Mouse (Mus musculus) CH12.LX (cell line): ENCODE measurements around the gene Tdrd3. TPM values are rescaled to one million over a fixed set of nuclear protein-coding genes. Genes with fewer than 3 reads are reported as not detected.

Experiments
- DNase-seq: peaks from one replicate; pipeline ENCODE4 v3.0.0-alpha.2; 2013; ENCODE audit errors: extremely low read depth
- H3K27ac ChIP-seq: 2 replicates; pipeline ENCODE4 v1.5.1; 2012; ENCODE audit warnings: low read depth, mild to moderate bottlenecking, control low read depth, moderate library complexity; ENCODE audit not compliant: insufficient read depth
- H3K27me3 ChIP-seq: replicated peaks from 2 replicates; pipeline ENCODE3; 2012; ENCODE audit warnings: inconsistent platforms
- H3K36me3 ChIP-seq, 2 experiments: replicated peaks in 1 of 2; 2 replicates each; pipeline versions ENCODE3 to v1.6.1; 2012; ENCODE audit warnings: inconsistent platforms in 1 of 2, low read length in 1 of 2, mild to moderate bottlenecking in 1 of 2, mixed read lengths in 1 of 2, moderate library complexity in 1 of 2; ENCODE audit not compliant: control insufficient read depth in 1 of 2, insufficient read depth in 1 of 2
- H3K4me1 ChIP-seq, 2 experiments: 2 replicates each; pipeline ENCODE4 v1.6.1; 2012; ENCODE audit warnings: inconsistent platforms in 1 of 2, moderate library complexity in 1 of 2; ENCODE audit not compliant: insufficient read depth in 2 of 2, control insufficient read depth in 1 of 2
- H3K4me2 ChIP-seq: 2 replicates; pipeline ENCODE4 v1.6.1; 2012; ENCODE audit warnings: low read depth, mild to moderate bottlenecking, control low read depth; ENCODE audit not compliant: poor library complexity, insufficient read depth, severe bottlenecking
- H3K4me3 ChIP-seq, 3 experiments: fragments of 150-350 bp in 1 of 3; sonication (generic) in 1 of 3; replicated peaks in 1 of 3; 2 replicates each; pipeline versions ENCODE3 to v1.5.1; 2011 to 2012; ENCODE audit warnings: low read depth in 2 of 3, low read length in 2 of 3, mild to moderate bottlenecking in 2 of 3, moderate library complexity in 2 of 3, control low read depth in 1 of 3, improper control_type of control experiment in 1 of 3, inconsistent platforms in 1 of 3, mixed read lengths in 1 of 3; ENCODE audit not compliant: poor library complexity in 1 of 3
- H3K79me2 ChIP-seq: replicated peaks from 2 replicates; pipeline ENCODE4 v1.6.1; 2012; ENCODE audit warnings: mild to moderate bottlenecking, moderate library complexity; ENCODE audit not compliant: control insufficient read depth, poor library complexity, insufficient read depth, severe bottlenecking; ENCODE audit errors: extremely low read depth
- H3K9ac ChIP-seq: 2 replicates; pipeline ENCODE4 v1.6.1; 2012; ENCODE audit warnings: low read depth, mild to moderate bottlenecking, control low read depth, moderate library complexity; ENCODE audit not compliant: insufficient read depth
- H3K9me3 ChIP-seq: replicated peaks from 2 replicates; pipeline ENCODE3; 2012; ENCODE audit warnings: low read length, inconsistent platforms, mixed read lengths
- BHLHE40 ChIP-seq: IDR thresholded peaks from 2 replicates; pipeline ENCODE4 v1.6.1; 2011; ENCODE audit warnings: mild to moderate bottlenecking, low read depth, low read length, improper control_type of control experiment
- EP300 ChIP-seq: IDR thresholded peaks from 2 replicates; pipeline ENCODE4 v1.6.1; 2011; ENCODE audit warnings: low read length, improper control_type of control experiment
- IRF4 ChIP-seq: IDR thresholded peaks from 2 replicates; pipeline ENCODE4 v1.6.1; 2014; ENCODE audit warnings: low read depth, mild to moderate bottlenecking, inconsistent platforms, low read length, improper control_type of control experiment
- JUN ChIP-seq: IDR thresholded peaks from 2 replicates; pipeline ENCODE4 v1.6.1; 2011; ENCODE audit warnings: low read depth, mild to moderate bottlenecking, low read length, improper control_type of control experiment, moderate library complexity; ENCODE audit not compliant: insufficient read depth
- MEF2A ChIP-seq: IDR thresholded peaks from 2 replicates; pipeline ENCODE4 v1.6.1; 2014; ENCODE audit warnings: low read depth, mild to moderate bottlenecking, inconsistent platforms, low read length, improper control_type of control experiment, borderline replicate concordance
- MYC ChIP-seq: IDR thresholded peaks from 2 replicates; pipeline ENCODE4 v1.6.1; 2011; ENCODE audit warnings: low read depth, mild to moderate bottlenecking, improper control_type of control experiment, low read length
- NELFE ChIP-seq: IDR thresholded peaks from 2 replicates; pipeline ENCODE4 v1.6.1; 2011; ENCODE audit warnings: low read depth, low read length, improper control_type of control experiment
- PAX5 ChIP-seq: IDR thresholded peaks from 2 replicates; pipeline ENCODE4 v1.6.1; 2012; ENCODE audit warnings: low read length, inconsistent platforms, mixed read lengths
- RAD21 ChIP-seq: IDR thresholded peaks from 2 replicates; pipeline ENCODE4 v1.6.1; 2011; ENCODE audit warnings: low read depth, mild to moderate bottlenecking, low read length, improper control_type of control experiment, moderate library complexity
- RCOR1 ChIP-seq: conservative IDR thresholded peaks from 2 replicates; pipeline ENCODE4 v1.6.1; 2012; ENCODE audit warnings: low read depth, mild to moderate bottlenecking, inconsistent platforms, low read length, improper control_type of control experiment
- SMC3 ChIP-seq: IDR thresholded peaks from 2 replicates; pipeline ENCODE4 v1.6.1; 2011; ENCODE audit warnings: low read depth, low read length, improper control_type of control experiment
- UBTF ChIP-seq: IDR thresholded peaks from 2 replicates; pipeline ENCODE4 v1.6.1; 2012; ENCODE audit warnings: low read depth, mild to moderate bottlenecking, inconsistent platforms, low read length, improper control_type of control experiment, moderate library complexity
- USF1 ChIP-seq: IDR thresholded peaks from 2 replicates; pipeline ENCODE4 v1.6.1; 2014; ENCODE audit warnings: low read depth, mild to moderate bottlenecking, inconsistent platforms, low read length, improper control_type of control experiment
- ZKSCAN1 ChIP-seq: IDR thresholded peaks from 2 replicates; pipeline ENCODE4 v1.6.1; 2012; ENCODE audit warnings: low read depth, inconsistent platforms, low read length, improper control_type of control experiment, borderline replicate concordance
- ZMIZ1 ChIP-seq: IDR thresholded peaks from 2 replicates; pipeline ENCODE4 v1.6.1; 2012; ENCODE audit warnings: low read depth, mild to moderate bottlenecking, inconsistent platforms, low read length, improper control_type of control experiment
- dilution Hi-C: fragments of 300-500 bp; cut with MboI; formaldehyde crosslinking; loops from 2 replicates; pipeline ENCODE4 v1.14.3; 2020; ENCODE audit warnings: low sequenced_read_pairs; ENCODE audit not compliant: extremely low pct_unique_long_range_greater_than_20kb, extremely low pct_ligation_motif_present
- in situ Hi-C: fragments of 300-500 bp; cut with MboI; formaldehyde crosslinking; loops from 3 replicates; pipeline ENCODE4 v1.14.3; 2019; ENCODE audit warnings: low sequenced_read_pairs, low pct_ligation_motif_present, low pct_unique_long_range_greater_than_20kb, mixed read lengths
- polyA plus RNA-seq: library from polyadenylated mRNA; unstranded; fragments of >175 nt; gene quantifications from 2 replicates; pipeline ENCODE4 v1.2.1, GENCODE M21; 2012; ENCODE audit warnings: low read depth; ENCODE audit not compliant: insufficient read length
- total RNA-seq, 2 experiments: library from RNA; depleted of rRNA; stranded (reverse); fragments of 300-350 nt in 1 of 2; fragments of >200 nt in 1 of 2; gene quantifications; 2 replicates each; pipeline ENCODE4 v1.2.3; 2012 to 2014

Tdrd3 gene
- total and polyA plus RNA-seq, 3 experiments, result 6.5 to 12.8 (median 10.9) TPM

- no peaks in the 10 kb centered on the region for H3K9me3 ChIP-seq
- H3K36me3 ChIP-seq, result peaks cover 5 to 20% of the 10 kb centered on the region in 2 experiments
- peak; percentile 10 for DNase-seq
- H3K27me3 ChIP-seq, result no peaks in the 10 kb centered on the region
- H3K4me1 ChIP-seq, result peaks cover 0 to 10% of the 10 kb centered on the region in 2 experiments; a peak in 2 of 4 replicates
- H3K9ac ChIP-seq, result no peak overlapping the region
- no peak overlapping the region for H3K4me3 ChIP-seq
- in situ Hi-C loops, result no loop called here
- dilution Hi-C loops, result no loop called here
- H3K79me2 ChIP-seq, result no peaks in the 10 kb centered on the region
- no peak overlapping the region for H3K27ac ChIP-seq
- no peak overlapping the region for H3K4me2 ChIP-seq
- TF ChIP-seq SMC3 (no peak), PAX5 (no peak), MYC (no peak), ZMIZ1 (no peak), ZKSCAN1 (no peak), BHLHE40 (no peak), IRF4 (no peak), RAD21 (no peak)
These were observed 89.5 kb downstream of the Tdrd3 start for GRCm38 (mm10) chr14:87505924-87506323.

GRCm38 (mm10) chr14:87515281-87515680, 98.8 kb downstream of the Tdrd3 start:
- TF ChIP-seq EP300 (no peak), RCOR1 (no peak), JUN (no peak), USF1 (no peak), BHLHE40 (no peak), SMC3 (no peak), MEF2A (no peak), UBTF (no peak), NELFE (no peak)
- H3K4me3 ChIP-seq, result no peak overlapping the region
- dilution Hi-C loops, result no loop called here

More at GRCm38 (mm10) chr14:87515281-87515680, 98.8 kb downstream of the Tdrd3 start:
- peaks cover 0 to 4% of the 10 kb centered on the region in 2 experiments; a peak in 1 of 4 replicates for H3K4me1 ChIP-seq
- no peak for DNase-seq
- H3K4me2 ChIP-seq, result no peak overlapping the region
- no peaks in the 10 kb centered on the region for H3K9me3 ChIP-seq
- no peak overlapping the region for H3K27ac ChIP-seq
- H3K36me3 ChIP-seq, result peaks cover 0 to 17% of the 10 kb centered on the region in 2 experiments
- H3K9ac ChIP-seq, result no peak overlapping the region
- in situ Hi-C loops, result no loop called here
- H3K27me3 ChIP-seq, result no peaks in the 10 kb centered on the region
- no peaks in the 10 kb centered on the region for H3K79me2 ChIP-seq
